Mouse (Mus musculus): ENCODE measurements at regions not wholly inside any gene's neighbourhood (a gene's known extent, or its start where the extent isn't known, plus 50 kb on each side); places are given as distances from the start of the nearest gene placed in this dataset.

DNA sequence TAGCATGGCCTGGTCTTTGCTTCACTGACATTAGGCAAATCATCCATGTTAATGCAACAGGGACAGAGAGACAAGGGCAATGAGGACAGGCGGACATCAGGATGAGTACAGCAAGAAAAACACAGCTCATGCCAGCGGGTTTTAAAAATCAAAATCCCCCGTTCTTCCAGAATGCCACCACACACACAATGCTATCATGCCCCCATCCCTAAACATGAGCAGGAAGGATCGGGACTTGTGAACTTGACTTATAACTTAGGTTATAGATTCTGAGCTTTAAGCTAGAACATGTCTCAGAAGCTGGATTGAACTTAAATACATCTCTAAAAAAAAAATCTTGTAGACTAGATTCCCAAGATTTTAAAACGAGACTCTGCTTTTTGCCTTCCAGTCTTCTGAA lies 564.8 kb downstream of the Tox3 start:
- TF ChIP-seq POLR2A (IDR thresholded peaks at IDR 0.05; ENCODE audit: borderline replicate concordance, low read depth, low read length) (no peak), CTCF (IDR thresholded peaks at IDR 0.05; ENCODE audit: low read depth, low read length) (no peak)
